Mouse (Mus musculus): Measurements from ENCODE around the gene Timm50.

Gene Timm50

DNA sequence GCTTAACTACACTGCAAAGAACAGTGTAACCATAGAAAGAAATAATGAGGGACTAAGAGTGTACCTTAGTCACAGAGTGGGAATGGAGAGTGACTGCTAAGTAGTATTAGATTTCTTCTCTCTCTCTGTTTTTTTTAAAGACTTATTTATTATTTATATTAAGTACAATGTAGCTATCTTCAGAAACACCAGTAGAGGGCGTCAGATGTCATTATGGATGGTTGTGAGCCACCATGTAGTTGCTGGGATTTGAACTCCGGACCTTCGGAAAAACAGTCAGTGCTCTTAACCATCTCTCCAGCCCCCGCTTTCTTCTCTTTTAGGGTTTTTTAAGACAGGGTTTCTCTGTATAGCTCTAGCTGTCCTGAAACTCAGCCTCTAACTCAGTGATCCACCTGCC lies 14.6 kb upstream of the Timm50 start:
- DNase-seq (ENCODE audit: extremely low read depth, low read depth) = no peak

DNA sequence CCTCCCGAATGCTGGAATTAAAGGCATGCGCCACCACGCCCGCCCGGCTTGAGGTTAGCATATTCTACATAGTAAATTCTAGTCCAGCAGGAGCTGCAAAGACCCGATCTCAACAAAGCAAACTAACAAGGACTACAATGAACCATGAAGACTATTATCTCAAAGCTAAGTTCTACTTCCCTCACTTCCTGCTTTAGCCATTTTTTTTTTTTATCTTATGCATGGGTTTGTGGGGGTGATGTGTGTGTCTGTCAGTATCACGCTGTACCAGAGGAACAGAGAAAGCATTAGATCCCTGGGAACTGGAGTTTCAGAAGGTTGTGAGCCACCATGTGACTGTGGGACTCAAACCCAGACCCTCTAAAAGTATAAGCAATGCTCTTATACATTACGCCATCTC lies 13.4 kb upstream of the Timm50 start:
- DNase-seq (ENCODE audit: extremely low read depth, low read depth) = peak; percentile 29

DNA sequence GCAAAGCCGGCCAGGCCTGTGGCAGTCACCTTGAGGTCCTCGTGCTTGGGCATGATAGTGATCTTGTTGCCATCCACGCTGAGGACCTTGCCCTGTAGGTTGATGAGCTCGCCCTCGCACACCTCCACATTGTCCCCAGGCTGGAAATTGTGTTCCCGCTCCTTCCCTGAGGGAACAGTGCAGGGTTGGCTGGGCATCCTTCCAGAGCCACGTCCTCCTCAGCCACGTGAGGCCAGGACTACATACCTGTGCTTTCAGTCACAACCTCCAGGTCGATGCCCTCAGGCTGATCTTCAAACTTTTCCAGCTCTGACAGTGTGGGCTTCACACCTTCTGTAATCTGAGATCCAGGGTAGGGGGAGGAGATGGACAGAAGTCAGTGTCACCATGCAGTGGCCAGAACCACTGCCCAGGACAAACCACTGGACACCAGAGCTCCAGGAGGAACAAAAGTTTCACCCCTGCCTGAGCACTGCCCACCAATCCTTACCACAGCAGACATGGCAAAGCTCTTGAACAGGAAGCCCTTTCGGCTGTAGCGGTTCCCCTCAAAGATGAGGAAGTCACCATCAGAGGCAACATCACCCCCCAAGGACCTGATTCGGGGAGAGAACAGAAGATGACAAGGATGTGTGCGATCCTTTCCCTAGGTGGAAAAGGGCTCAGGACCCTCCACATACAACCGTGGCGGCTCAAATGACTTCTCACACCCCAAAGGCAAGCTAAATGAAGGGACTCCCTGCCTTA lies 10.3 kb upstream of the Timm50 start:
- DNase-seq (ENCODE audit: extremely low read depth, low read depth) = peak; percentile 20

DNA sequence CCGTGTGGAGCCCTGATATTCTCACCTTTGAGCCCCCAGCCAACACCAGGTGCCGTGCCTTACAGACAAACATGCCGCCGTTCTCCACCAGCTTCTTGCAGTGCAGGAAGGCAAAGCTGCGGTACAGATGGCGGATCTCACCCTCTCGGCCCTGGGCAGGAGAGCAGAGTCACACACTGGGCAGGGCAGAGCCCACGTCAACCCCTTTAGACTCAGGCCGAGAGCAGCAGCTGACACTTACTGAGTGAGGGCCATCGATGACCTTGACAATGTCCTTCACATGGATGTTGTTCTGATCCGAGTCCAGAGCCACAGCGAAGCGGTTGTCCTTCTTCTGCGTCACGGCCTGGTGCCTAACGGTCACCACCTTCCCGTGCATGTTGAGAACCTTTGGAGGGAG lies 6.8 kb upstream of the Timm50 start:
- DNase-seq (ENCODE audit: extremely low read depth, low read depth) = no peak

DNA sequence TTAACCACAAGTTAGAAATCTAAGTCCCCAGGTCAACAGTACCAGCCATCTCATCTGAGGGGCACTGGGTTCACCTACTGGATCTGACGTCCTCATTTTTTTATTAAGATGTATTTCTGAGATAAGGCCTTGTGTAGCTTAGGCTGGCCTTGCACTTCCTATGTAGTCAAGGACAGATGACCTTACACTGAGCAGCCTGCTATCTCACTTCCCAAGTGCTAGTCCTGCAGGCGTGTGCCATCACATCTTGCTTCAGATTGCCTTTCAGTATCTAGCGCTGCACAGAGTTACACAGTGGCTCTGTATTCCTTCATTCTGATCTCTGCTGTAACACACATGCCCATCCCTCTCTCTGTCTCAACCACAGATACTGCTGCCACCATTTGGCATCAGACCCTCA lies 6.2 kb upstream of the Timm50 start:
- no peak for DNase-seq (ENCODE audit: extremely low read depth, low read depth)

DNA sequence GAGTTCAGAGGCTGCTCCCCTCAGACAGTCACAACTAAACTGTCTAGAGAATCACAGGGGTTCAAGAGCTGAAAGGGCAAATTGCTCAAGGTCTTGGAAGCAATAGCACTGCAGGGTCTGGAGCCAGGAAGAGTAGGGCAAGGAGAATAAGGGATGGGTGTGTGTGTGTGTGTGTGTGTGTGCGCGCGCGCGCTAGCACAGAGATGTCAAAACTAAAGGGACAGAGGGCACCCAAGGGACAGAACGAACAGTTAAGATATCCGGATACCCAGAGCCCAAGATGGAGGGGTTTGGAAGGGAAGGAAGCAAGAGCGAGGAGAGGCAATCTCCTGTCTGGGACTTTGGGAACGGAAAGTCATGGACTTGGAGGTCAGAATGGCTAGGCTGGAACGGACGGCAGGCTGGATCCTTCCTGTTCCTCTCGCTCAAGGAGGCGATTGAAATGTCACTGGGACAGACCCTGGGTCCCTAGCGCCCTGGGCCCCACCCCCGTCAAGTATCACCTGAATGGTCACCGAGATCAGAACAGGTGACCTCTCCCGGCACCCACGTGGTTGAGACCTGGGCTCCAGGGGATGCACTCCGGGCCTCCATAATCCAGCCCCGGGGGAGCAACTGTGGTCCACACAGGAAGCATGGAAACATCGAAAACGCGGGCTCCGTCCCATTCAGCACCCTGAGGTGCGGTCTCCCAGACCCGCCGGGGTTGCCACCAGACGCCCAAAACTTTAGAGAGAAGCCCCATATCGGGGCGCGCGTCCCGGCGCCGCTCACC lies 534 bp downstream of the Timm50 start:
- DNase-seq (ENCODE audit: extremely low read depth, low read depth) = peak; percentile 12

DNA sequence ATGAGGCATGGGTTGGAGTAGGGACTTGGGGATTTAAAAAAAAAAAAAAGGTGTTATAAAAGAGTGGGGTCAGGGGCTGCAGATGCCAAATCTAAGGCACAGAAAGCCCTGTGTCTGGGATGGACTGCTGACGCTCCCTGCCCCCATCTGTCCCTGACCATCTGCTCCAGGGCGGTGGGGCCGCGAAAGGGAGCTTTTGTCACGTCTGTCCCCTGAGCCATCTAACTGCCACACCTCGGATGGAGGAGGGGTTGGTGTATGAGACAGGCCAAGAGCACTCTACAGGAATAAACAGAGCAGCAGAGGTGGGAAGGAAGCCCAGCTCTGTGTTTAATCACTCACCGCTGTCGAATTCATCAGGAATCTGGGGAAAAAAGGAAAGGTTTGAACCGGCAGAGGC lies 2.1 kb downstream of the Timm50 start:
- DNase-seq (ENCODE audit: extremely low read depth, low read depth) = no peak

DNA sequence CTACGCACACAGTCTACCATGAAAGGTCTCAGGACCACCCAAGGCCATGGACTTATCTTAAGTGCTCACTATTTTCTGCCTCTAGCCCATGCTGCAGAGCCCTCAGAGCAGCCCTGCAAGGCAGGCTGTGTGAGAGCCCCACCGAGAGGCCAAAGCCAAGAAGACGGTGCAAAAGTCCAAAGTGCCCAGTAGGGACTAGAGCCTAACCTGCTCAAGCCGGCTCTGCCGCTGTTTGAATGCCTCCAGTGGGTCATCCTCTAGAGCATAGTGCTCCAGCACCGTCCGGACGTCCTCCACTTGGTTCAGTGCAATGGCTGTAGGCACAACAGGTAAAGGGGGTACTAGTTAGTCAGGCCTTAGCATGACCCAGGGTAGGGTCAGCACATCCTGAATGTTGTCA lies 5.7 kb downstream of the Timm50 start:
- DNase-seq (ENCODE audit: extremely low read depth, low read depth) = no peak

DNA sequence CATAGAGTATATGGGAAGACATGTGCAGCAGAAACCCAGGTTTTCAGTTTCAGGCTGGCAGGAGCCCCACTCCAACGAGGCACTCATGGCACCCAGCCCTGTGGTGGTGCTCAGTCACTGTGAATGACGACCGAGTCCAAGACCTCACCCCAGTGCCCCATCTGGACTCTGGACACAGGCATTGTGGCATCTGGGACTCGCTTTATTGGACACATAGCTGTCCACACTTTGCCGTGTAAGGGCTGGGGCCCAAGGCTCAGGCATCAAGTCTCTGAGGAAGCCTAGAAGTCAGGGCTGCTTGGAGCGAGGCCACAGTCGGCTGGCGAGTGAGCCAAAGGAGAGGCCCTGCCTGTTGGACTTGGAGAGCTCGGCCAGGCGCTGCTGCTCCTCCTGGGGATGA lies 6.2 kb downstream of the Timm50 start:
- no peak for DNase-seq (ENCODE audit: extremely low read depth, low read depth)

DNA sequence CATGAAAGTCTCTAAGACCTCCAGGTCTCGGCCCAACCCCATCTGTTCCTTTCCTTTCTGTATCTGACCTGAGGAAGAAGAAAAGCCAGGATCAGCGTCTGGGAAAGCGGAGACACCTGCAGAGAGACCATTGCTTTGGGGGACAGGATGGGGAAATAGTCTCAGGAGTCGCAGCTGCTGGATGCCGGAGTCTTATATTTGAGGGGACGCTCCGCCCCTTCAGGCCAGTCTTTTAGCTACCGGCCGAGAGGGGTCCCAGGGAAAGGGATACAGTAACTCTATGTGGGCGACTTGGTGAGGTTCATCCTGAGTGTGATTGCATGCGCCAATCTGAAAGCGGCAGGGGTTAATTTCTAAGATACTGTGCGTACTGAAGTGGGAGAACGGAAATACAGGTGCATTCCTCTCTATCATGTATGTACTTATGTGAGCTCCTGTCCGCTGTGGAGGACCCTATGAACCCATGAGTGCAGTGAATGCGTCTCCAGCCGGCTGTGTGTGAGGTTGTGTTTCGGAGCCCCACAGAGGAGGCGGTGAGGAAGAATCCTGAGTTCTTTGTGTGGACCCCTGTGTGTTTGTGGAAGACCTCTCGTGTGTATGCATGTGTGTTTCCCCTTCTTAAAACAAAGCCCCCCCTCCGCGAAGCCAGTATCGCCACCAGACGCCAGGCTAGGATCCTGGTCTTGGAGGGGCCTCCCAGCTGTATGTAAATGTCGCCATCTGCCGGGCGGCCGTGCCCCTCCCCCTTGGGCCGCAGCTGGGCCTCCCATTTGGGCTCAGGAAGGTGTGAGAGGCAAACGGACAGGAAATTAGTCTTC lies 10.0 kb downstream of the Timm50 start, which contains the start of gene Dll3:
Gene Dll3, minus strand, starts transcription at position 623 of the 818 bp plus-strand sequence.
- DNase-seq (ENCODE audit: extremely low read depth, low read depth) = no peak

DNA sequence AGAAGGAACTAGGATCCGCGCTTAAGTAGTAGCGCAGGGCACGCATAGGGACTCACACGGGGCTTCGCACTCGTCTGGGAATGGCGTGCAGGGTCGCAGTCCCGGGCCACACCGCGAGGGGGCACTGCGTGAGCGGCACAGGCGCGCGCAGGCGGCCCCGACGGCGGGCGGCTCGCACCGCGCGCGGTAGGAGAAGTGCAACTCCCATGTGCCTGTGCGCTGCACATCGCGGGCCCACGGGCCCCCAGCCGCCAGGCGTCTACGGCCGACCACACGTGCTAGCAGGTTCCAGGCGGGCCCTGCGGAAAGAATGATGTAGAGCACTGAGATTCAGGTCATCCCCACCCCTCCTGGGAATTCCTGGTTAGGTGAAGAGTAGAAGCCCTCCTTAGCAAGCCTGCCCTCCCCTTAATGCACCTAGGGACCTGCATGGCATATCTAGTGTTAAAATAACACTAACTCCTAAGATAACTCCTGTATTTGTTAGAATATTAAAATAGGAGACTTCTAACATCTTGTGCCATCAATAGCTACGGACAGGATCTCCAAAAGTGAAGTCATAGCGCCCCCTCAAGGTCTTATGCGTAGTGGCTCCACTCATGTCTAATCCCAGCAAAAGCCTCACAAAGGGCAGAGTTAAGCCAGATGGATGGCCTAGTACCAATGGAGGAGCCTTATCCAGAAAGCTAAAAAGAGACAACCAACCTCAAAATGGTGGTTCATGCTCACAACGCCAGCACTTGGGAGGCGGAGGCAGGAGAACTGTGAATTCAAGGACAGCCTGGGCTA lies 12.8 kb downstream of the Timm50 start:
- peak; percentile 65 for DNase-seq (ENCODE audit: extremely low read depth, low read depth)

DNA sequence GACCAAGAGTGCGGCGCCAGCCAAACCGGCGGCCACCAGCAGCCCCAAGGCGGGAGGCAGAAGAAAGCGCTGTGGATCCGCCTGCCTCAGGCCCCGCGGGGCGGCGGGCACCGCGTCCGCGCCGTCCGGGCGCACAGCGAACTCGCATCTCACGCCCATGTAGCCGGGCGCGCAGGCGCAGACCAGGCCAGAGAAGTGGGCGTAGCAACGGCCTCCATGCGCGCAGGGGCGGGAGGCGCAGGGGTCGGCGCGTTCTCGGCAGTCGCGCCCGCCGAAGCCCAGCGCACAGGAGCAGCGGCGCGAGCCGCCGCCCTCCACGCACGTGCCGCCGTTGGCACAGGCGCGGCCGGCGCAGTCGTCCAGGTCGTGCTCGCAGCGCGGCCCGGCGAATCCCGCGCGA lies 17.4 kb downstream of the Timm50 start:
- DNase-seq (ENCODE audit: extremely low read depth, low read depth) = no peak

DNA sequence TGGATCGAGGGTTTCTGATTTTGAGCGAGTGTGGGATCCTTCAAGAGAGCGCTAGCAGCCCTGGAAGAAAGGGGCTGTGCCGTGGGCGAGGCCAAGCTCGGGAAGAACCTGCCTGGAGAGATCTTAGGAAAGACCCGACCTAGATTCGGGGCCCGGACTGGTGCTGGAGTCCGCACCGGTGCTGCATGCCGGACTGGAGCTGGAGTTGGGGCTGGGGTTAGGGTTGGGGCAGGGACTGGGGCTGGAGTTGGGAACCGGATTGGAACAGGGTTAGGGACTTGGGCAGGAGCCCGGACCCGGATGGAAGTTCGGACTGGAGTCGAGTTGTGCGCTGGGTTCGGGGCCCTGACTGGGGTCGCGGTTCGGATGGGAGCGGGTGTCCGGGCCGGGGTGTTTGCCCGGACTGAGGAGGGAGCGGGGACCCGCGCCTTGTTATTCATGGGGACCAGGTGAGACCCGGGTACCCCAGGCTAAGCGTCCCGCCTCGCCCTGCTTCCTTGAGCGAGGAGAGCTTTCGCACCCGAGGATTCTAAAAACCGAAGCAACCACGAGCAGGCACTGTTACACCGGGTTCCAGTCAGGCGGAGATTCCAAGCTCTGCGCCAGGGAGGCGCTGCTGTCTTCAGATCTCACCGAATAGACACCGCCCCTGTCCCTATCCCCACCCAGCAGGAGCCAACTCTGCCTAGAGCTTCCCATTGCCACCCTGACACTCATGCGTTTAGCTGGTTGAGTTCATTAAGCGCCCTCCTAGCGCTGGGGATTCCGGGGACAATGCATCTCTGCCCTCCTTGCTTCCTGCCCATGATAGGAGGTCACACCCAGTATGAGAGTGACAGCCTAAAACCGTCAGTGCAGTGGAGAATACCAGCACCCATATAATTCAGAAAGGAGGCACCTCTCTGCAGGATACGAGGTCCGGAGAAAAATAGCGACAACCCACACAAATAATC lies 21.0 kb downstream of the Timm50 start, which contains the start of gene Selenov:
Gene Selenov, minus strand, starts transcription at position 549 of the 953 bp plus-strand sequence.
- no peak for DNase-seq (ENCODE audit: extremely low read depth, low read depth)

DNA sequence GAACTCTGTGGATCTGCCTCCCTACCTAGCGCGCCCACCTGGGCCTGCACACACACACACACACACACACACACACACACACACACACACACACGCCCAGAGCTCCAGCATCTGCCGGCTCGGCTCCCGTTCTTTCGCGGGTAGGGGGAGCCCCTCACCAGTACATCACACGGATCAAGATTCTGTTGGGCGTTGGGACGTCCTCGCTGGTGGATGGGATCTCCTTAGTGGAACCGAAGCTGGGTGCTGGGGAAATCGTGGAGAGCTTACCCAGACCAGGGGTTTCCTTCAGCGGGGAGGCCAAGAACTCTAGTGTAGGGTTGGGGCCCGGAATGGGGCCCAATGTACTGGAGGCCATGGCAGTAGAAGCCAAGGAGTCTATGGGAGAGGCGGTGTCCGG lies 21.7 kb downstream of the Timm50 start:
- DNase-seq (ENCODE audit: extremely low read depth, low read depth) = no peak

DNA sequence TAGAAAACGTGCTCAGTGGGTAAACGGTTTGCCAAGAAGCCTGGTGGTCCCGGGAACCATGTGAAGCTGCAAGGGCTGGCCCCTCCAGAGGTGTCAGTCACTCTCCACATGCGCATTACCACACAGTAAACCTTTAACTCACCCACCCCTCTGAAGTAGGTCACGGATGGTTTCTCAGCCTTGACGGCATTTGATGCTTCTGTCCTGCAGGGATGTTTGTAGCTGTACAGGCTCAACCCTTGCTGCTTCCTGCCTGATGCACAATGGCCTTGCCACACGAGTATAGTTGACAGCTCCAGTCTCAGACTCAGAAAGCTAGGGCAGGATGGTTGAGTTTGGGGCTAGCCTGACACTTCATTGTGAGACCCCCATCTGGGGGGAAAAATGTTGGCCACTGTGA lies 31.2 kb downstream of the Timm50 start:
- no peak for DNase-seq (ENCODE audit: extremely low read depth, low read depth)

DNA sequence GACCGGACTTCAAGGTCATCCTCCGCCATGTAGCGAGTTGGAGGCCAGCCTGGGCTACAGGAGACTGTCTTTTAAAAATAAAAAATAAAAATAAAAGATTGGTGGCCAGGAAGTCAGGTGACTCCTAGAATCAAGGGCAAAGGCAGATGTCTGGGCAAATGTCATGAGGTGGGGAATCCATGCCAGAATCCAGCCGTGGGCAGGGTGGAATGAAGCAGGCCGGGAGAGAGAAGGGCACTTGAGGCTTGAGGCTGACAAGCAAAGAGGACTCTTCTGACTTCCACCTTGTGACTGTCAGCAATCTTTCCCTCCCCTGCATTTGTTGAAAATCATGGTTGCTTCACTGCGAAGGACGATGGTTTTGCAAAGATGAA lies 33.6 kb downstream of the Timm50 start:
- DNase-seq (ENCODE audit: extremely low read depth, low read depth) = no peak

DNA sequence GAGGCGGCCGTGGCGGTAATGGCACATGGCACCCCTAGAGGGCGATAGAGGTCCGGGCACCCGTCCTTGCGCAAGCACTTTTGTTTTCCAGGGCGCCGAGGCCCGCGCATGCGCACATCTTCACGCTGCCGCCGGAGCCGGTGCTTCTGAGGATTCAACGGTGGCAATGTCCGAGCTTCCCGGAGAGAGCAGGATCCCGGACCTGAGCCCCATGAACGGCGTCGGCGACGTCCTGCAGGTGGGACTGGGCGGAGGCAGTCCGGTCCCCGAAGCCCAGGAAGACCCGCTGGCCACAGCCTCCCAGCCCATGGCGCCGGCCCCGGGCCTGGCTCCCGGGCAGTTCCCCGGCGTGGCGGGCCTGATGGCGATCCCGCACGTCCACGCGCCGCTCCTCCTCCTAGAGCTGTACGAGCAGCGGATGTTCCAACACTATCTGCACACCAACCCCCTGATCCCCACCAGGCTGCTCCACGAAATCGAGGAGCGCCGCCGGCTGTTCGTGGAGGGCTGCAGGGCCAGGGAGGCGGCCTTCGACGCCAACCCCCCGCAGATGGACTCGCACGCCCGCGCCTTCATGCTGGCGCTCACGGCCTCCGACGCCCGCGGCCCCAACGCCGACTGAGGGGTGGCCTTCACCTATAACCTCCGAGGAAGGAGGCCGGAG lies 34.1 kb downstream of the Timm50 start, which contains the start of gene Eid2b:
Gene Eid2b, plus strand, starts transcription at position 125 of the 664 bp plus-strand sequence.
- DNase-seq (ENCODE audit: extremely low read depth, low read depth) = peak; percentile 57

DNA sequence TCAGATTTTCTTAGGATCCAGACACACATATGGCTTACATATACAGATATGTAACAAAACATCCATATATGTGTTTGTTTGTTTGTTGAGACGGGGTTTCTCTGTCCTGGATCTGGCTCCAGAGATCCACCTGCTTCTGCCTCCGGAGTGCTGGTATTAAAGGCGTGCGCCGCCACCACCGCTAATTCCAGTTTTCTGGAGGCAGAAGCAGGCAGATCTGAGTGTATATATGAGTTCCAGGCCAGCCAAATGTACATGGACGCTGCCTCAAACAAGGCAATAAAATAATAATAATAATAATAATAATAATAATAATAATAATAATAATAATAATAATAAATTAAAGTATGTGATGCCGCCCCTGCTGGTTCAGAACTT lies 34.6 kb downstream of the Timm50 start:
- no peak for DNase-seq (ENCODE audit: extremely low read depth, low read depth)

DNA sequence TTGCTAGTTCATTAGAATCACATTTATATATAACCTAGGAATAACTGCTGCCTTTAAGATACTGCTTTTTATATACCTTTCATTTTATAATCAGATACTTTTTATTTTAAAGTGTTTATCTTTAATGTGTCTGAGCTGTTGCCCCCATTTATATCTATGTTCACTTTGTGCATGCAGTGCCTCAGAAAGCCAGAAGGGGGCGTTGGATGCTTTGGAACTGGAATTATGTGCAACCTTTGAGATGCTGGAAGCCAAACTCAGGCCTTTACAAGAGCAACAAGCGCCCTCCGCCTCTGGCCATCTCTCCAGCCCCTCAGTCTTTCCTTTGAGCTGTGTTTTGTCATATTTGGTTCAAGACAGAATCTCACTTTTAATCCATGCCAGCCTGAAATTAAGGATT lies 40.1 kb downstream of the Timm50 start:
- no peak for DNase-seq (ENCODE audit: extremely low read depth, low read depth)

Data from MEL-GATA-1-ER (cell line).